Mouse (Mus musculus) intestine, embryonic 15.5 days (tissue): ENCODE measurements at regions not wholly inside any gene's neighbourhood (a gene's known extent, or its start where the extent isn't known, plus 50 kb on each side); places are given as distances from the start of the nearest gene placed in this dataset.

Source experiments
- ATAC-seq: fragments of 200-750 bp; cut with Nextera tagmentation; 2 replicates; pipeline ENCODE4 v1.8.0; 2017; ENCODE audit warnings: moderate TSS enrichment, moderate library complexity
- H3K27ac ChIP-seq: fragments of 300-500 bp; sonication (generic); 2 replicates; pipeline ENCODE4 v1.5.1; 2015; ENCODE audit warnings: mild to moderate bottlenecking, inconsistent platforms
- H3K27me3 ChIP-seq: fragments of 300-500 bp; sonication (generic); replicated peaks from 2 replicates; pipeline ENCODE4 v1.6.1; 2015; ENCODE audit warnings: inconsistent platforms
- H3K36me3 ChIP-seq: fragments of 300-500 bp; sonication (generic); 2 replicates; pipeline ENCODE4 v1.6.1; 2015; ENCODE audit warnings: inconsistent platforms
- H3K4me1 ChIP-seq: fragments of 300-500 bp; sonication (generic); replicated peaks from 2 replicates; pipeline ENCODE4 v1.6.1; 2015; ENCODE audit warnings: inconsistent platforms
- H3K4me2 ChIP-seq: fragments of 300-500 bp; sonication (generic); replicated peaks from 2 replicates; pipeline ENCODE4 v1.6.1; 2015; ENCODE audit warnings: mild to moderate bottlenecking, inconsistent platforms
- H3K4me3 ChIP-seq: fragments of 300-500 bp; sonication (generic); replicated peaks from 2 replicates; pipeline ENCODE4 v1.5.1; 2015; ENCODE audit warnings: inconsistent platforms
- H3K9ac ChIP-seq: fragments of 300-500 bp; sonication (generic); 2 replicates; pipeline ENCODE4 v1.6.1; 2015; ENCODE audit warnings: inconsistent platforms
- H3K9me3 ChIP-seq: fragments of 300-500 bp; sonication (generic); 2 replicates; pipeline ENCODE4 v1.6.1; 2016; ENCODE audit warnings: inconsistent platforms
- WGBS: fragments of 180-500 bp; shearing (Covaris S2); methylation state at CpG from one replicate; pipeline ENCODE4 v1.1.7; 2015; 5-methylcytosine and 5-hydroxymethylcytosine counted together

DNA sequence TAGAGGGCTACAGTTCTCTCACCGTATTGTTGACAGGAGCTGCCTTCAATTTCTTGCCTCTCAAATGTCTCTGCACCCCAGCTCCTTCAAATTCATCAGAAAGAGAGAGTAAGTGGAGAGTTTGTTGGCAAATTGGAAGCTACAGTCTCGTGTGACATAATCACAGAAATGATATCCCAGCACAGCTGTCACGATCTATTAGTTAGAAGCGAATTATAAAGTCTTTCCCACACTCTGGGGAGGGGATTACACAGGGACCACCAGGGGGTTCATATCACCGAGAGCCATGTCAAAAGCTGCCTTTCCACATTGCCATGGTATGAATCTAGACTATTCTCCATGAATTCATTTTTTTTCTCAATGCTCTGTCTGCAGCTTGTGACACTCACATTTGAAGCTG lies 260.3 kb upstream of the Gm9747 start:
- Histone ChIP-seq H3K27ac (no peak overlapping the region), H3K9me3 (no peaks in the 10 kb centered on the region), H3K27me3 (no peaks in the 10 kb centered on the region), H3K4me3 (no peak overlapping the region), H3K36me3 (no peaks in the 10 kb centered on the region), H3K9ac (no peak overlapping the region), H3K4me2 (no peak overlapping the region), H3K4me1 (no peaks in the 10 kb centered on the region)
- WGBS = 85% methylated on average over 5 of the region's 5 CpGs
- ATAC-seq = no peak

DNA sequence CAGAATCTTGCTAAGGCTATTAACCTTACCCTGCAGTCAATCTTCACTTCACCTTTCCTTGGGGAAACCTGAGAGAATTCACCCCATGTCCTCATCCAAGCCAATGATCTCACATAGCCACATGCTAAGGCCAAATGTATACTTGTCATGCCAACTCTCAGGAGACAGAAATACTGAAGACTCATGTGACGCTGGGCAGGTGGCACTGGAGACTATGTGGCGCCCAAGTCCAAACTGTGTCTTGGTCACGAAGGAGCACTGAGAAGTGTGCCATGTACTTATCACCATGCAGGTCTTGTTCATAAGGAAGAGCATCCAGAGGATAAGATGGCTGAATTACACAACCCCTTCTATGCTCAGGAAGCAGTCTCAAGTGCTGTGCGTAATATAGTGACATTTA lies 259.4 kb upstream of the Gm9747 start:
- Histone ChIP-seq H3K27ac (no peak overlapping the region), H3K4me3 (no peak overlapping the region), H3K4me1 (no peaks in the 10 kb centered on the region), H3K36me3 (no peaks in the 10 kb centered on the region), H3K9ac (no peak overlapping the region), H3K27me3 (no peaks in the 10 kb centered on the region), H3K4me2 (no peak overlapping the region), H3K9me3 (no peaks in the 10 kb centered on the region)
- WGBS = 90% methylated on average over 4 of the region's 4 CpGs
- ATAC-seq = no peak

GRCm38 (mm10) chr1:82007943-82008342 lies 225.0 kb upstream of the Gm9747 start:
- no peak overlapping the region for H3K4me2 ChIP-seq
- no peaks in the 10 kb centered on the region for H3K27me3 ChIP-seq
- H3K9ac ChIP-seq = no peak overlapping the region
- no peak for ATAC-seq
- H3K4me3 ChIP-seq = no peak overlapping the region
- H3K4me1 ChIP-seq = no peaks in the 10 kb centered on the region
- H3K36me3 ChIP-seq = no peaks in the 10 kb centered on the region
- no peak overlapping the region for H3K27ac ChIP-seq
- 70% methylated on average over 5 of the region's 5 CpGs for WGBS
- H3K9me3 ChIP-seq = no peaks in the 10 kb centered on the region

DNA sequence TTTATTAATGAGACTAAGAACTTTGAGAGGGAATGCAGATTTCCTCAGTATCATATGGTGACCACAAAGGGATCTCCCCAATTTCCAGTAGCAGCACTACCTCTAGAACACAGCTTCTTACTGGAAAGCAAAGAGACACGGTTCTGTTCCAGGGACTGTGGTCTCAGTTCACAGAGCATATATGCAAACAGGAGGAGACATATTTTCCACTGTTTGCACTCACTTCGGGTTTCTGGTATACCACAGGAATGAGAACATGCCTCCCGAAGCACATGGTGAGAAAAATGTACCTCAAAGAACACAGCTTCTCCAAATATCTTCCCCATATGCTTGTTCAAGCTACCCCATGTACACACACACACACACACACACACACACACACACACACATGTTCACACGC lies 224.1 kb upstream of the Gm9747 start:
- no peak overlapping the region for H3K27ac ChIP-seq
- no peaks in the 10 kb centered on the region for H3K36me3 ChIP-seq
- ATAC-seq = no peak
- no peaks in the 10 kb centered on the region for H3K4me1 ChIP-seq
- no peaks in the 10 kb centered on the region for H3K27me3 ChIP-seq
- H3K4me2 ChIP-seq = no peak overlapping the region
- H3K9ac ChIP-seq = no peak overlapping the region
- 81% methylated on average over 4 of the region's 4 CpGs for WGBS
- H3K9me3 ChIP-seq = no peaks in the 10 kb centered on the region
- H3K4me3 ChIP-seq = no peak overlapping the region

GRCm38 (mm10) chr1:82010995-82011394 lies 221.9 kb upstream of the Gm9747 start:
- 75% methylated on average over 1 of the region's 1 CpGs for WGBS

DNA sequence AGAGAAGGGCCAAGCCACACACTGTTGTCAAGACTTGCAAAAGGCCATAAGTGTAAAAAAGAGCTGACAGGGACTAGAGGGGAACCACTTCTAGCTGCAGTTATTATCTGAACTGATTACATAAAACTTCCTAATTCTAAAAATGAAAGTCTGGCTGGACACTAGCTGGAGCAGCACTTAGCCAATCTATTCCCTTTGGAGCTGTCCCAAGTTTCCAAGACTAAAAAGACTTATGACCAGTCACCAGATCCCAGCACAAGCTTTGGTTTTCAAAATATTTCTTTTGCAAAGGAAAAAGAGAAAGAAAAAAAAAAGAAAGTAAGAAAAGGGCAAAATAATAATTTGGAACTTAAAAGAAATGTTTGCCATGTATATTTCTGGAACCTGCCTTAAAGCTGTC lies 217.6 kb upstream of the Gm9747 start:
- Histone ChIP-seq H3K4me1 (no peaks in the 10 kb centered on the region), H3K27me3 (no peaks in the 10 kb centered on the region), H3K36me3 (no peaks in the 10 kb centered on the region), H3K9ac (no peak overlapping the region), H3K4me3 (no peak overlapping the region), H3K9me3 (no peaks in the 10 kb centered on the region), H3K27ac (no peak overlapping the region), H3K4me2 (no peak overlapping the region)
- no peak for ATAC-seq

More at GRCm38 (mm10) chr1:82010995-82011394, 221.9 kb upstream of the Gm9747 start:
- H3K36me3 ChIP-seq = no peaks in the 10 kb centered on the region
- no peak overlapping the region for H3K27ac ChIP-seq
- H3K9ac ChIP-seq = no peak overlapping the region
- ATAC-seq = no peak
- no peaks in the 10 kb centered on the region for H3K27me3 ChIP-seq
- no peaks in the 10 kb centered on the region for H3K4me1 ChIP-seq
- no peaks in the 10 kb centered on the region for H3K9me3 ChIP-seq
- H3K4me2 ChIP-seq = no peak overlapping the region
- H3K4me3 ChIP-seq = no peak overlapping the region

GRCm38 (mm10) chr1:82018701-82019404 lies 214.1 kb upstream of the Gm9747 start:
- Histone ChIP-seq H3K9me3 (no peaks in the 10 kb centered on the region), H3K4me1 (no peaks in the 10 kb centered on the region), H3K27me3 (no peaks in the 10 kb centered on the region), H3K4me3 (no peak overlapping the region), H3K4me2 (no peak overlapping the region), H3K27ac (no peak overlapping the region), H3K9ac (no peak overlapping the region), H3K36me3 (no peaks in the 10 kb centered on the region)
- no peak for ATAC-seq
- WGBS = 85% methylated on average over 7 of the region's 7 CpGs

DNA sequence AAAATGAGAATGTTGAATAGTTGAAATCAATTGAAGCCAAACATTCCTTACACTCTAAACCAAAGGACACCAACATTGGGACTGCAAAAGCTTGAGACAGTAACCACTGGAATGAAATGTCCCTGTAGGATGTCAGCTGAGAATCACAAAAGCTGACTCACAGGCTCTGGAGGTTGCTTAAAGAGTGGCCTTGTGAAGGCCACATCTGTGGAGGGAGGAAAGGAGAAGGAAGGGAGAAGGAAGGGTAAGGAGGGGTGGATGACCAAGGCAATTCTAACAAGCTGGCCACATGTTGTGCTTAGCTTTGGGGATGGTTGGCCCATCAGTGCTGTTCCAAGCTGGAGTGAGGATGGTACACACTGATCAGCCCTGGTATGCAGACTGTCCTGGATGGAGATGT lies 205.2 kb upstream of the Gm9747 start:
- no peak for ATAC-seq
- no peaks in the 10 kb centered on the region for H3K27me3 ChIP-seq
- H3K4me1 ChIP-seq = no peaks in the 10 kb centered on the region
- no peak overlapping the region for H3K9ac ChIP-seq
- H3K9me3 ChIP-seq = no peaks in the 10 kb centered on the region
- H3K27ac ChIP-seq = no peak overlapping the region
- no peaks in the 10 kb centered on the region for H3K36me3 ChIP-seq
- no peak overlapping the region for H3K4me2 ChIP-seq
- no peak overlapping the region for H3K4me3 ChIP-seq

DNA sequence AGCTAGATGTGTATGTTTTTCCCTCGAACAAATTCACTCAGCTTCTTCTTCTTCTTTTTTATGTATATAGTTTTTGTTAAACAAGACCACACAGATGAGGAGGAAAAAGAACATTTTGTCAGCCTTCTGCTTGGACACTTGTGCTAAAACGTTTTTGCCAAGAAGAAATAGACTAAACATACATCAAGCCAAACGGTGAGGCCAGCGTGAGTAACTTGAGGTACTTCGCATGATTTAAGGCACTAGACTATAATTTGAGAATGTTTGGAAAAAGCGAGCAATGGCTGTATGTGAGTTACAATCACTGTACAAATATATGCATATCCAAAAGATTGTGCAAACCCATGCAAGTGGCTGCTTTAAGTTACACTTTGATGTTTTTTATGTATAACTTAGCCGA lies 201.8 kb upstream of the Gm9747 start:
- Histone ChIP-seq H3K27ac (no peak overlapping the region), H3K9ac (no peak overlapping the region), H3K4me3 (no peak overlapping the region), H3K36me3 (no peaks in the 10 kb centered on the region), H3K27me3 (no peaks in the 10 kb centered on the region), H3K4me1 (no peaks in the 10 kb centered on the region), H3K9me3 (no peaks in the 10 kb centered on the region), H3K4me2 (no peak overlapping the region)
- 44% methylated on average over 7 of the region's 7 CpGs for WGBS
- ATAC-seq = peak; percentile 41; the same call in 1 of the 2 replicates

DNA sequence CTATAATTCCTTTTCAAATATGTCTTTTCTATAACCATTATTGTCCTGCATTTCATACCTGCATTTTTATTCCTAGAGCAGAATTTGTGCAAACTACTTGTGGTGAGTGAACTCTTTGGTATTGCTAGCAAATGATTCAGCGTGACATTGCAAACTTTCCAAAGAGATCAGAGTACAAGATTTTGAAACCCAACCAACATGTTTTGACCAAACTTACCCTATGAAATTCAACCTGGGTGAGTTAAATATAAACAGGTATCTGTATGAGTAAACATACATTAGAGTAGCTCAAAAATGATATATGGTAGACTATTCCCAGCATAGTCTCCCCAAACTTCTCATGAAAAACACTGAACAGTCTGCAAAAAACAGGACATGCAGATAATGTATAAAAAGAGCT lies 200.5 kb upstream of the Gm9747 start:
- Histone ChIP-seq H3K4me2 (no peak overlapping the region), H3K9ac (no peak overlapping the region), H3K27me3 (no peaks in the 10 kb centered on the region), H3K4me3 (no peak overlapping the region), H3K36me3 (no peaks in the 10 kb centered on the region), H3K9me3 (no peaks in the 10 kb centered on the region), H3K4me1 (no peaks in the 10 kb centered on the region), H3K27ac (no peak overlapping the region)
- no peak for ATAC-seq
- WGBS = 73% methylated on average over 1 of the region's 1 CpGs

DNA sequence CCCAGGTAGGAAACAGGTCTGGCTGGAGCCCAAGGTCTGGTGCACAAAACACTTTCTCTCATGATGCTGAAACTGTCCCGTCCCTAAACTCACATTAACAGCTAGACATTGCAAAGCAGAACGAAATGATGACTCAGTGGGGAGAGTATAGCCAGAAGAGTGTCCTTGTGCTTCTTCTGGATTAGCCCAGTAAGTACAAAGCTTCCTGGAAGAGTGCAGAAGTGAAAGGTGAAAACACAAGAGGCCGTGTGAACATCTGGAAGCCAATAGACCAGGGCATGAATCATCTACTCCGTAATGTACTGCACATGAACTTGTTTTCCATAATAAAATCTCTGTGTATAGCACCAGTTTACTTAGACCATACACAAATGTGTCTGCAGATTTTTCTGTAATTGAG lies 194.7 kb upstream of the Gm9747 start:
- Histone ChIP-seq H3K27ac (no peak overlapping the region), H3K9me3 (no peaks in the 10 kb centered on the region), H3K4me3 (no peak overlapping the region), H3K36me3 (no peaks in the 10 kb centered on the region), H3K4me1 (no peaks in the 10 kb centered on the region), H3K27me3 (no peaks in the 10 kb centered on the region), H3K4me2 (no peak overlapping the region), H3K9ac (no peak overlapping the region)
- no peak for ATAC-seq
- 82% methylated on average over 4 of the region's 4 CpGs for WGBS

DNA sequence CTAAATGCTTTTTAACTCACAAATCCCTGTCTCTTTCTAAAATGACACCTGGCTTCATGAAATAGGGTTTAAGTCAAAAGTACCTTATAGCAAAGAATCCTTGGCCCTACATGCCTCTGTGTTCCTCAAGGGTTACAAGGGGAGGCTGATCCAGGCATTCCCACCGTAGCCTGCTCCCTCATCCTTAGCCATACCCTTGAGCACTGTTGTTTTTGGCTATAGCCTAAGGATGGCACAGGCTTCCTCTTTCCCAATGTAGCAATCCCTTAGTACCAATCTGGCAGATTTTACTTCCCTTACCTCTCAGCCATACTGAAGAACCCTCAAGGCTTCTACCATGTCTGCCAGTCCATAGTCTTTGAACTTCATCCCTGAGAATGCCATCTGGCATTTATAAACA lies 194.2 kb upstream of the Gm9747 start:
- ATAC-seq = no peak
- Histone ChIP-seq H3K4me3 (no peak overlapping the region), H3K4me1 (no peaks in the 10 kb centered on the region), H3K4me2 (no peak overlapping the region), H3K9ac (no peak overlapping the region), H3K9me3 (no peaks in the 10 kb centered on the region), H3K36me3 (no peaks in the 10 kb centered on the region), H3K27ac (no peak overlapping the region), H3K27me3 (no peaks in the 10 kb centered on the region)
- WGBS = 92% methylated on average over 1 of the region's 1 CpGs

DNA sequence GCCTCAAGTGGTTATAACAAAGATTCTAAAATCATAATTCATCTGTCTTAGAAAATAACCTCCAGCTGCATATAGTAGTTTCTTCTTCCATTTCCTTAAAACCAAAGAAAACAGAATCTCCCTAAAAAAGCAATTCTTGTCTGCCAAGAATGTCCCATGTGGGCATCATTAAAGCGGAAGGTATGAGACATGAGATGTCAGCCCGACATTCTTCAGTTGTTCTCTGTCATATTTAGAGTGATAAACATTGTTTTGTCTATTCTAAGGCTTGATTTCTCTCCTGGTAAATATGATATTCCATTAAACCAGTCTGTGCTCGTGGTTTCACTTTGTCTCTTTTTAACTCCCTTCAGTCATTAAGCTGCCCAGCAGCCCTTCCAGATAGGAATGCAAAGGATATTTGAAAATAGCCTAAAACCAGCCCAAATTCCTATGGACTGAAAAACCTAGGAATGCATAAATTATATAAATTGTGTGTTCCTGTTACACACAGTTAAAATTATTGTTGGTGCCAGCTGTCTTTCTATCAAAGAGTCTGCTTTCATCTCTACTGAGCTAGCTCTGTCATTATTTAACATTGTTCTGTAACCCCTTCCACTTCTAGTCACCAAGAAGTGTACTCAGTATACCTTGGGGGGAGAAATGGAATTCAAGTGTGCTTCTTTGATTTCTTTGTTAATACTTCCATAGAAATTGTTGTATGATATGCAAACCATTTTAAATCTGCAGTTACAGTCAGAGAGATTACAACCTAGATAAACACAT lies 191.4 kb upstream of the Gm9747 start:
- no peak overlapping the region for H3K4me2 ChIP-seq

More for the DNA sequence above, 191.4 kb upstream of the Gm9747 start:
- WGBS = 55% methylated on average over 3 of the region's 3 CpGs
- Histone ChIP-seq H3K9me3 (no peaks in the 10 kb centered on the region), H3K9ac (no peak overlapping the region), H3K36me3 (no peaks in the 10 kb centered on the region), H3K4me1 (no peaks in the 10 kb centered on the region), H3K27me3 (no peaks in the 10 kb centered on the region), H3K4me3 (no peak overlapping the region), H3K27ac (no peak overlapping the region)
- no peak for ATAC-seq
